Mouse (Mus musculus): ENCODE results near the gene Sltm. TPM values are rescaled to one million over a fixed set of nuclear protein-coding genes. Genes with fewer than 3 reads are reported as not detected.
"Not testable (repeated sequence)": the region's sequence is repeated elsewhere in the genome, so short reads cannot be mapped to it uniquely, and the experiment has no call there.

Gene Sltm
- total RNA-seq, 1 experiment, result 50.5 TPM

DNA sequence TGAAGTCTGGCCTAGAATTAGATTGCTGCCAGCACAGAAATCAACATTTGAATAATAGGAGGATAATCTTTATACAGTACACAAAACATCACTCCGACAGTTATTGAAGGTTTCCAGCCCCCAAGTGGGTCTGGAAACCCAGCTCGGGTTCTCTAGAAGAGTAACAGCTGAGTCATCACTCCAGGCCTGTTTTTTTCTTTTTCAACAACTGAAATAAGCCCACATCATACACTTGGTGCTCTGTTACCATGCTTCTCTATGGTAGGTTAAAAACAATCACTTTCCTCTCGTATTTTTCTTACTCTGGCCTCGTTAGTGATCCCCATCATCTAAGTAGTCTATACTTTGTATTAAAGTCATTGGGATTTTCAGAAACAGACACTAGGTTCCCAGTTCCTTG is 5.8 kb downstream of the Sltm start:
- Histone ChIP-seq H3K36me3 (ENCODE audit: control insufficient read depth, insufficient read depth, low read length, poor library complexity, severe bottlenecking) (0 out of 2 replicates have a peak, but pooled peaks cover 2% of the 10 kb centered on the region), H3K27ac (ENCODE audit: insufficient read depth, low read depth, low read length, poor library complexity, severe bottlenecking) (no peak overlapping the region), H3K4me3 (ENCODE audit: insufficient read depth in 1 of 2, low read depth in 1 of 2, low read length in 2 of 2, poor library complexity in 1 of 2, severe bottlenecking in 1 of 2) (no peak overlapping the region), H3K9ac (ENCODE audit: insufficient read depth, low read depth, low read length, poor library complexity, severe bottlenecking) (no peak overlapping the region), H3K9me3 (ENCODE audit: control insufficient read depth, insufficient read depth, low read depth, low read length) (no peaks in the 10 kb centered on the region), H3K4me1 (ENCODE audit: control insufficient read depth in 2 of 2, insufficient read depth in 2 of 2, low read length in 2 of 2, poor library complexity in 1 of 2) (peaks cover 0 to 3% of the 10 kb centered on the region in 2 experiments; a peak in 2 of 4 replicates)
- no peak for DNase-seq (ENCODE audit: low read depth, low spot score)
- TF ChIP-seq MAFK (IDR thresholded peaks at IDR 0.05; ENCODE audit: insufficient read depth, low read depth, low read length) (peak; percentile 61; the same call in 1 of the 2 replicates), ZC3H11A (IDR thresholded peaks at IDR 0.05; ENCODE audit: borderline replicate concordance, low read depth, low read length) (no peak)
- in situ Hi-C loops (cut with MboI; ENCODE audit: low sequenced_read_pairs in 2 of 2, unreplicated experiment in 2 of 2), result no loop called here

GRCm38 (mm10) chr9:70551524-70551923 is 9.0 kb downstream of the Sltm start:
- H3K9me3 ChIP-seq (ENCODE audit: control insufficient read depth, insufficient read depth, low read depth, low read length), result no peaks in the 10 kb centered on the region
- no peaks in the 10 kb centered on the region for H3K4me1 ChIP-seq (ENCODE audit: control insufficient read depth in 2 of 2, insufficient read depth in 2 of 2, low read length in 2 of 2, poor library complexity in 1 of 2)
- H3K9ac ChIP-seq (ENCODE audit: insufficient read depth, low read depth, low read length, poor library complexity, severe bottlenecking), result no peak overlapping the region
- no peak overlapping the region for H3K4me3 ChIP-seq (ENCODE audit: insufficient read depth in 1 of 2, low read depth in 1 of 2, low read length in 2 of 2, poor library complexity in 1 of 2, severe bottlenecking in 1 of 2)
- no peak for DNase-seq (ENCODE audit: low read depth, low spot score)
- H3K36me3 ChIP-seq (ENCODE audit: control insufficient read depth, insufficient read depth, low read length, poor library complexity, severe bottlenecking), result no peaks in the 10 kb centered on the region
- no peak overlapping the region for H3K27ac ChIP-seq (ENCODE audit: insufficient read depth, low read depth, low read length, poor library complexity, severe bottlenecking)
- in situ Hi-C loops (cut with MboI; ENCODE audit: low sequenced_read_pairs in 2 of 2, unreplicated experiment in 2 of 2), result no loop called here
- TF ChIP-seq HCFC1 (IDR thresholded peaks at IDR 0.05; ENCODE audit: borderline replicate concordance, insufficient read depth, low read length) (no peak), ZC3H11A (IDR thresholded peaks at IDR 0.05; ENCODE audit: borderline replicate concordance, low read depth, low read length) (no peak), ZNF384 (IDR thresholded peaks at IDR 0.05; ENCODE audit: low read depth, low read length) (no peak)

DNA sequence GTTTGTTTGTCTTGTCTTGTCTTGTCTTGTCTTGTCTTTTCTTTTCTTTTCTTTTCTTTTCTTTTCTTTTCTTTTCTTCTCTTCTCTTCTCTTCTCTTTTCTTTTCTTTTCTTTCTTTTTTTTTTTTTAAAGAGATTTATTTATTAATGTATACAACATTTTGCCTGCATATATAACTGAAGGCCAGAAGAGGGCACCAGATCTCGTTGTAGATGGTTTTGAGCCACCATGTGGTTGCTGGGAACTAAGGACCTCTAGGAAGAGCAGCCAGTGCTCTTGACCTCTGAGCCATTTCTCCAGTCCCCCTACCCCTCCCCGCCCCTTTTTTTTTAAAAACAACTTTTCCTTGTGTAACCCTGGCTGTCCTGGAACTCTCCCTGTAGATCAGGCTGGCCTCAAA is 9.7 kb downstream of the Sltm start:
- in situ Hi-C loops (cut with MboI; ENCODE audit: low sequenced_read_pairs in 2 of 2, unreplicated experiment in 2 of 2); H3K4me1 ChIP-seq (ENCODE audit: control insufficient read depth in 2 of 2, insufficient read depth in 2 of 2, low read length in 2 of 2, poor library complexity in 1 of 2); H3K4me3 ChIP-seq (ENCODE audit: insufficient read depth in 1 of 2, low read depth in 1 of 2, low read length in 2 of 2, poor library complexity in 1 of 2, severe bottlenecking in 1 of 2); H3K27ac ChIP-seq (ENCODE audit: insufficient read depth, low read depth, low read length, poor library complexity, severe bottlenecking); H3K36me3 ChIP-seq (ENCODE audit: control insufficient read depth, insufficient read depth, low read length, poor library complexity, severe bottlenecking); DNase-seq (ENCODE audit: low read depth, low spot score); H3K9ac ChIP-seq (ENCODE audit: insufficient read depth, low read depth, low read length, poor library complexity, severe bottlenecking); H3K9me3 ChIP-seq (ENCODE audit: control insufficient read depth, insufficient read depth, low read depth, low read length): not testable (repeated sequence)
- peak; percentile 60; the same call in 1 of the 2 replicates for TF ChIP-seq ZNF384 (IDR thresholded peaks at IDR 0.05; ENCODE audit: low read depth, low read length)

DNA sequence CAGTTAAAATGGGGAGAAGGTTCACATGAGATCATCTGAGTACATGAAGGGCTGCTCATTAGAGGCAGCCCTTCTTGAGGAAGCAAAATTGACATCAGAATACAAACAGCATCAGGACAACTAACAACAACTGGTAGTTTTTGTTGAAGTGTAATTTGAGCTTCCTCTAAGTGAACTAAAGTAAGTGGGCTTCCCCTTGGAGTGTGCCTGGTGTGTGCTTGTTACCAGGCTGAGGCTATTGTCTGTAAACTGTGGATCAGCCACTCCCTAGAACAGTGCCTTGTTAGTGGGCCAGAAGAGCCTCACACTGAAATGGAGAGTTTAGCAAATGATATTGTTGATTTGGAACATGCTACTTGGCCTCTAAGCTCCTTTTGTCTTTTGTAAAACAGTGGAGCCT is 12.9 kb downstream of the Sltm start:
- DNase-seq (ENCODE audit: low read depth, low spot score), result no peak
- in situ Hi-C loops (cut with MboI; ENCODE audit: low sequenced_read_pairs in 2 of 2, unreplicated experiment in 2 of 2), result no loop called here
- Histone ChIP-seq H3K9me3 (ENCODE audit: control insufficient read depth, insufficient read depth, low read depth, low read length) (no peaks in the 10 kb centered on the region), H3K36me3 (ENCODE audit: control insufficient read depth, insufficient read depth, low read length, poor library complexity, severe bottlenecking) (no peaks in the 10 kb centered on the region), H3K9ac (ENCODE audit: insufficient read depth, low read depth, low read length, poor library complexity, severe bottlenecking) (no peak overlapping the region), H3K4me3 (ENCODE audit: insufficient read depth in 1 of 2, low read depth in 1 of 2, low read length in 2 of 2, poor library complexity in 1 of 2, severe bottlenecking in 1 of 2) (no peak overlapping the region), H3K4me1 (ENCODE audit: control insufficient read depth in 2 of 2, insufficient read depth in 2 of 2, low read length in 2 of 2, poor library complexity in 1 of 2) (0 out of 4 replicates have a peak, but pooled peaks cover 0 to 1% of the 10 kb centered on the region in 2 experiments), H3K27ac (ENCODE audit: insufficient read depth, low read depth, low read length, poor library complexity, severe bottlenecking) (no peak overlapping the region)
- no peak for TF ChIP-seq ZNF384 (IDR thresholded peaks at IDR 0.05; ENCODE audit: low read depth, low read length)
- TF ChIP-seq CHD2 (IDR thresholded peaks at IDR 0.05; ENCODE audit: low read depth, low read length), result no peak
- no peak for TF ChIP-seq HCFC1 (IDR thresholded peaks at IDR 0.05; ENCODE audit: borderline replicate concordance, insufficient read depth, low read length)
- no peak for TF ChIP-seq MAFK (IDR thresholded peaks at IDR 0.05; ENCODE audit: insufficient read depth, low read depth, low read length)
- no peak for TF ChIP-seq ZC3H11A (IDR thresholded peaks at IDR 0.05; ENCODE audit: borderline replicate concordance, low read depth, low read length)

DNA sequence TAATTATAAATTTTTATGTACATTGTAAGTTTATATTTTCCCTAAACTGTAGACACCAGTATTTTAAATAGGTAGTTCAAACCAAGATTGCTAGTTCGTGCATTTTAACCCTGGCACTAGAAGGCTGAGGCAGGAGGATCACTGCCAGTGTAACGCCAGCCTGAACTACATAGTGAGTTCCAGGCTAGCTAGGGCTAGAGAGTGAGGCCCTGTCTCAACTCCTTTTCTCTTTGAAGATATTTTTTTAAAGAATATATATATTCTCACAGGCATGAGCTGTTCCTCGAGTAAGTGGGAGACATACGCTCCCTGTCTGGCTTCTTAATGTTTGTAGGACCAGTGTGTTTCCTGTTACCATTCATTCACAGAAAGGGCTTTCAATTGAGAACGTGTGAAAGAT is 14.2 kb downstream of the Sltm start:
- 0 out of 4 replicates have a peak, but pooled peaks cover 0 to 1% of the 10 kb centered on the region in 2 experiments for H3K4me1 ChIP-seq (ENCODE audit: control insufficient read depth in 2 of 2, insufficient read depth in 2 of 2, low read length in 2 of 2, poor library complexity in 1 of 2)
- no peak overlapping the region for H3K4me3 ChIP-seq (ENCODE audit: insufficient read depth in 1 of 2, low read depth in 1 of 2, low read length in 2 of 2, poor library complexity in 1 of 2, severe bottlenecking in 1 of 2)
- in situ Hi-C loops (cut with MboI; ENCODE audit: low sequenced_read_pairs in 2 of 2, unreplicated experiment in 2 of 2), result no loop called here
- TF ChIP-seq HCFC1 (IDR thresholded peaks at IDR 0.05; ENCODE audit: borderline replicate concordance, insufficient read depth, low read length), result no peak
- no peak for TF ChIP-seq CHD2 (IDR thresholded peaks at IDR 0.05; ENCODE audit: low read depth, low read length)
- TF ChIP-seq MAFK (IDR thresholded peaks at IDR 0.05; ENCODE audit: insufficient read depth, low read depth, low read length), result no peak
- TF ChIP-seq ZC3H11A (IDR thresholded peaks at IDR 0.05; ENCODE audit: borderline replicate concordance, low read depth, low read length), result no peak
- TF ChIP-seq ZNF384 (IDR thresholded peaks at IDR 0.05; ENCODE audit: low read depth, low read length), result no peak
- H3K9ac ChIP-seq (ENCODE audit: insufficient read depth, low read depth, low read length, poor library complexity, severe bottlenecking), result no peak overlapping the region
- no peaks in the 10 kb centered on the region for H3K9me3 ChIP-seq (ENCODE audit: control insufficient read depth, insufficient read depth, low read depth, low read length)
- H3K27ac ChIP-seq (ENCODE audit: insufficient read depth, low read depth, low read length, poor library complexity, severe bottlenecking), result no peak overlapping the region
- H3K36me3 ChIP-seq (ENCODE audit: control insufficient read depth, insufficient read depth, low read length, poor library complexity, severe bottlenecking), result no peaks in the 10 kb centered on the region; the same call in 1 of the 2 replicates
- no peak for DNase-seq (ENCODE audit: low read depth, low spot score)

Data from ES-E14 (cell line).